Mouse (Mus musculus) cerebellum, adult 9-11 months (tissue): ENCODE measurements around the gene Olfr419.

Experiments
- DNase-seq: peaks from one replicate; pipeline ENCODE4 v3.0.0; 2022

Olfr419 gene

DNA sequence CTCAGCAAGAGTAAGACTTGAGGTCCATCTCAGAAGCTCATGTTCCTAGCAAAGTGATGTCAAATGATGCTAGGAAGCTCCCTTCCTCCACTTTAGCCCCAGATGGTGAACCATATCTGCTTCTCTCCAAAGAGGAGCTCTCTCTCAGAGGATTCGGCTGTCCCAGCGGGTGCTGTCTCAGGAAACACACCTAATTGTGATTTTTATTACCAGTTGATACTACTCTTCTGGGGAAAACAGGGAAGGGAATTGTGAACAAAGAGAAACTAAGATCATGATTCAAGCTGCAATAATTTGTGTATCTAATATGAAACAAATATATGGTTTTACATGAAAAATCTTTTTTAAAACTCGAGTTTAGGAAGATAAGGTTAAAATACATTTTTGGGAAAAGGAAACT, at the start of gene Olfr419:
TSS of gene Olfr419 (minus strand) at position 101 of the 400 bp plus-strand sequence.
- no peak for DNase-seq

DNA sequence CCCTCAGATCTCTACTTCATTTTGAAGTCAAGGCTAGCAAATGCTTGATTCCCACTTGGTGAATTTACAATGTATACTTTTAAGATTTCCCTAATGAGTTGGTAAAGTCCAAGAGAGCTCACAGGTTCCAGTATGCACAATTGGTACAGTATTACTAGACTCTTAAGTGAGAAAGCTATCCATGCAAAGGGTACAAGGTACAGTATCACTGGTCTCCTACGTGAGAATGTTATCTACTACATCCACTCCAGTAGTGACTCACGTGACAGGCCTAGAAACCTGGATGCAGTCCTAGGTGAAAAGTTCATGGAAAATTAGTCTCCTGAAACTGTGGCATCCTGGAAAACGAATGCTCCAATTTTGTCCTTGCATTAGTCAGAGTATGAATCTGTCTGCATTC, 18.8 kb upstream of the Olfr419 start:
- DNase-seq: no peak

DNA sequence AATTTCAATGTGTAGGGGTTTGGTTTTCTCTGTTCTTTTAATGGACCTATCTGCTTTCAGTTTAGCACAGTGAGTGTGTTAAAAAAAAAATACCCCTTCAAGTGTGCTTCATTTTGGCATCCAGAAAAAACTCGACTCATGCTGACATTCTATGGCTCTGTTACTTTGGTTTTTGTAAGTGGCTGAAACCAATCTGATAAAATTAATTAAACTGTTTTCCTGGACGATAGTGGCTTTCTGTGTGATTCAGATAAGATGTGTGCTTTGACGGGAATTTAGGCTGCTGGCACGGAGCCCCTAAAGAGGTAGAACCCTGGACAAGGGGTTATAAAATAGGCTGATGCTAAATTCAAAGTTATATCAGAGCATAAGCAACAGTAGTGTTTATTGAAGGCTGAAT, 17.3 kb upstream of the Olfr419 start:
- no peak for DNase-seq

DNA sequence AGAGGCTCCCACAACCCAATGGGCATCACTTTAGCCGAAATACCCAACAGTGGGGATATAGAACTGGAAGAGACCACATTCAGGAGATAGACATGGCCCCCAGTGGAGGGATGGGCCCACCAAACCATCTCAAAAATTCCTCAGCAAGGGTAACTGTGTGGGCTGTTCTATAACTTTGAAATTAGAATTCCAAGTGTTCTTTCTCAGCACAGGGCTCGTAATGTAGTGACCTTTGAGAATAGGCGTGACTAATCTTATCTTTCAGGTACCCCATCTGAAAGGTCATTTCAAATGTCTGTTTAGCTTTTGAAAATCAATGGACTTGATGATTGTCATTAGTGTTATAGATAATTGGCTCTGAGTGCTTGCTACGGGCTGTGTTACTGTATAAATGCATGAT, 16.0 kb upstream of the Olfr419 start:
- no peak for DNase-seq

DNA sequence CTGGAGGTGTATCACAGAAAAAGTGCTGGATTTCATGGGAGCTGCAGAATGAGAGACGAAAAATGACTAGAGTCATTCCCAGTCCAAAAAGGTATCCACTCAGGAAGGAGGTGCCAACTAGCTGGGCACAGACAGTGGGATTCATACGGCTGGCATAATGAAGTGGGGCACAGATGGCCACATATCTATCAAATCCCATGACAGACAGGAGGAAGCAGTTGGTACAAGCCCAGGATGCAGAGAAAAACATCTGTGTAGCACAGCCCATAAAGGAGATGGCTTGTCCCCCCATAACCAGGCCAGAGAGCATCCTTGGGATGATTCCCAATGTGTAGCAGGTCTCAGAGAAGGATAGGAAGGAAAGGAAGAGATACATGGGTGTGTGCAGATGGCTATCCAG, 1.5 kb downstream of the Olfr419 start:
- DNase-seq: no peak

DNA sequence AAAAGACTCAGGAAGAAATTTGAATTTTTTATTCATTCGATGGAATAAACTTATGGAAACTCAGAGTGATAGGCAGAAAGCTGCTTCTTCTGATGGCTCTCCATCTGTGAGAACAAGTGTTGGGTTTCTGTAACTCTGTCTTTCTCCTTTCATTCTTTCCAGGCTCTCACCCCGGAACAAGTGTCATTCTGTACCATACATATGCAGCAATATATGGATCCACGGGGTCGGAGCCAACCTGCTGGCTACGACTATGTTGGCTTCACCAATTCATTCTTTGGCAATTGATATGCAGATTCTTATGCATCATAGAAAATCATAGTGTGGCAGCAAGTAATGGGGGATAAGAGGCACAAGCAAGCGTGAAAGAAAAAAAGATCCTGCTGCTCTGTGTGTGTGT, 4.7 kb downstream of the Olfr419 start:
- no peak for DNase-seq

DNA sequence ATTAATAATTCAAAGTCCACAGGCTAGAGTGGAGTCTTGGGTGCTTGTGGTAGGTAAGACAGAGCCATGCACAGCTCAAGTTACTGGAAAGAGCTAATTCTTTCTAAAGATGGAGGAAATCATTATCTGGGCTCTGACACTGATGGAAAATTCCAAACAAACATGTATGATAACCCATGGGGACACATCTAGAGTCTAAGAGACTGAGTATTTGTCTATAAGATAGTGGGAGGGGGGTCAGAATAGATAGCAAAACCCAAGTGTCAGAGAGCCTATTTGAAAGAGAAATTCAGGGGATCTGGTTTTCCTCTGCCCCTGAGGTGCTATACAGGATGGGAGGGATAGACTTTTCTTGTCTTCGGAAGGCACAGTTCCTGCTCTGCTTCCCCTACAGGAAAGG, 5.8 kb downstream of the Olfr419 start:
- no peak for DNase-seq

DNA sequence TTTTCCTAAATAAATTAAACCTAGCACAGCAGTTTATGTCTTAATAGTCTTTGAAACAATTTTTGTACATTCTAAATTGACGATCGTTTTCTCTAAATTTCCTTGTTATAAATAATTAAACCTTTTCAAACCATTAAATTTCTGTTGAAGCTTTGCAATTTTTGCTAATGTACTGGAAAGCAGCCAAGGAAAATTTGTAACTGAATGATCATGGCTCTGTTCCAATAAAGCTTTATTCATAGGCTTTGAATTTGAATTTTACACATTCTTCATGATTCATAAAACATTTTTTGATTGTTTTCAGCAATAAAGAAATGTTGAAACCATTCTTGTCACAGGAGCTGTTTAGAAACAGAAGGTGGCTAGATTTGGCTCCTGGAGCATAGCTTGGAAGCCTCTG, 7.2 kb downstream of the Olfr419 start:
- DNase-seq: no peak

DNA sequence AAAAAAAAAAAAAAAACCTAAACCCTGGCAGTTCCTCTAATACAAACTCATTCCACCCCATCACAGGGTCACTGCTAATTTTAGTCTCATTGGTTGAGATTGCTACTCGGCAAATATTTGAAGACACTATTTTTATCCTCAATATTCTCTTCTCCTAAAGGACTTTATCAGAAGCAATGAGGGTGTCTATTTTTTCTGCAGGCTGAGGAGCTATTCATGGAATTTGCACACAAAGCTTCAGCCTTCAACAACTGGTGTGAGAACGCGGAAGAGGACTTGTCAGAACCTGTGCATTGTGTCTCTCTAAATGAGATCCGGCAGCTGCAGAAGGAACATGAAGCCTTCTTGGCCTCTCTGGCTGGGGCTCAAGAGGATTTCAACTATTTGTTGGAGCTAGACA, 11.9 kb downstream of the Olfr419 start:
- no peak for DNase-seq

DNA sequence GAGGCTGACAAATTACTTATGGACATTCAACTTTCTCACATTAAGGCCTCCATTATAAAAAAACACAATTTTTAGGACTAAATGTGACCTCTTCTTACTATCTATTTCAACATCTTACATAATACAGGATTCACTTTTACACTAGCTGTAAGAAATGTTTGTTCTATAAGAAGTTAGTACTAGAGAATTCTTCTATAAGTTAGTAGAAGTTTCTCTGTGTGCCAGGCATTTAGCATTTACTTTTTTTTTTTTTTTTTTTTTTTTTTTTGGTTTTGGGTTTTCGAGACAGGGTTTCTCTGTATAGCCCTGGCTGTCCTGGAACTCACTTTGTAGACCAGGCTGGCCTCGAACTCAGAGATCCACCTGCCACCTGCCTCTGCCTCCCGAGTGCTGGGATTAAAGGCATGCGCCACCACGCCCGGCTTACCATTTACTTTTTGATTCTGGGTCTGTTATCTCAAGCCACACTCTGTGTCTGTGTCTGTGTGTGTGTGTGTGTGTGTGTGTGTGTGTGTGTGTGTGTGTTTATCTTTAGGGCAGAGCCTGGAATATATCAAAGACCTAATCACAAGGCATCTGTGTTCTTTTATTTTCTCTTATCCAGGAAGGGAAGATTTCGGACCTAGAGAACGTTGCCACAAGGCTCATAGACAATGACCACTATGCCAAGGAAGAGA, 35.2 kb downstream of the Olfr419 start:
- DNase-seq: no peak

DNA sequence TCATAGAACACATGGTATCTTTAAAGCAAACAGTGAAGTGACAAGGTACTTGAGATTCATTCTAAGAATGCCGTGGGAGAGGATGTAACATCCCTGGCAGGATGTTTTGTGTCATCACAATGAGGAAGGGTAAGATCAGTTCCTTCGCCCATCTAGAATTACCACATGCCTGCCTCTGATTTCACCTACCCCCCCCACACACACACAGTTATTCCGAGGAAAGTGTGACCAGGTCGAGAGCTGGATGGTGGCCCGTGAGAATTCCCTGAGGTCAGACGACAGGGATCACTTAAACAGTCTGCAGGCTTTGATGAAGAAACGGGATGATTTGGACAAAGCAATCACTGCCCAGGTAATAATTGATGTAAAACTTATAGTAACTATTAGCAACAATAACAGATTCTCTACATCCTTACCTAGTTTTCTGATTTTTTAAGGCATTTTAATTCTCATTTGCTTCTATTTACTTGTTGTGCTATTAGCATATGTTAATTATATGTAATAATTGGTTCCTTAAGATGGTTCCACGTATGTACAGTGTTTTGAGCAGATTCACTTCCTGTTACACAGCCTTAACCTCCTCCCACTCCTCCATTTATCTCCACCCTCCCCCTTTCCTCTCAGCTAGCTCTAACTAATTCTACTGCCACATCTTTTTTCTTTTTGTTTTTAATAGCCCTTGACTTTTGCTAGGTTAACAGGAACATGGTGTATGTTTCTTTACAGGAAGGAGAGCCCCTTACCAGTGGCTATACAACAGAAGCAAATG, 36.4 kb downstream of the Olfr419 start:
- no peak for DNase-seq

DNA sequence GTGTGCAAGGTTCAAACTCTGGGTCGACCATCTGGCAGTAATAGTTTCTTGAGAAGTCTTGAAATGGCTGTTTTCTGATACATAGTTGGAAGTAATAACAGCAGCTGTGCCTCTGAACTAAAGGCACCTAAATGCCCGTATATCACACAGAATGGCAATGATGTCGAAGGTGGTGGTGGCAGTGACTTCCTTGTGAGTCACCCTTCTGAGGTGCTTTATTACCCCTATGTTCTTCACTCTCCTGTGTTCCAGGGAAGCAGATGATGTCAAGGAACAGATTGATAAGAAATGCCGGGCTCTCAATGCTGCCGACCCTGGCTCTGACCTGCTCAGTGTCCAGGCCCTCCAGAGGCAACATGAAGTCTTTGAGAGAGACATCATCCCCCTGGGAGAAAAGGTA, 39.6 kb downstream of the Olfr419 start:
- no peak for DNase-seq

DNA sequence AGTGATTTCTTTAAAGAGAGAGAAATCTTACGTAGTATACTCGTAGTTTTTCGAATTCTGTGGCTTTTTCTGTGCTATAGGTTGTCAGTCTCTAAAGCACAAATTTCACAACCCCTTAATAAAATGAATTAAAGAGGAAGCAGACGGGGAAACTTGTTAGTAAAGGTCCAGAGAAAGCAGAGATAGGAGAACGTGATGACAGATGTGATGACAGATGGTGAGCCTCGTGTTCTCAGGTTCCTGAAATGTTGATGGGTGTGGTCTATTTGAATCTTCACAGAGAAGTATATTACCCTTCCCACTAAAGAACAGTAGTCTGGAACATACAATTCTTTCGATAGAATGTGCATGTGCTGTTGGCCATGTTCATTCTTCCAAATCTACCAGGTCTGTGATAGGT, 47.2 kb downstream of the Olfr419 start:
- no peak for DNase-seq
